Mouse (Mus musculus): Measurements from ENCODE around the gene Zeb2. TPM values are rescaled to one million over a fixed set of nuclear protein-coding genes. Genes with fewer than 3 reads are reported as not detected.

Zeb2 gene
- total and polyA plus RNA-seq, 3 experiments: 12.4 to 223 (median 162) TPM

GRCm38 (mm10) chr2:44998710-44999109 is 118.5 kb downstream of the Zeb2 start:
- no peak for DNase-seq

GRCm38 (mm10) chr2:44981646-44982045 is 135.5 kb downstream of the Zeb2 start:
- no peak for DNase-seq

- no peak for DNase-seq
Observed at GRCm38 (mm10) chr2:44979042-44979721, 138.0 kb downstream of the Zeb2 start.

GRCm38 (mm10) chr2:44978038-44978437 is 139.2 kb downstream of the Zeb2 start:
- DNase-seq: no peak

GRCm38 (mm10) chr2:44977556-44977955 is 139.6 kb downstream of the Zeb2 start:
- DNase-seq: no peak

- DNase-seq: no peak
Observed at GRCm38 (mm10) chr2:44977051-44977450, 140.1 kb downstream of the Zeb2 start.

GRCm38 (mm10) chr2:44976484-44976883 is 140.7 kb downstream of the Zeb2 start:
- no peak for DNase-seq

GRCm38 (mm10) chr2:44973828-44974227 is 143.4 kb downstream of the Zeb2 start:
- peak; percentile 40 for DNase-seq

GRCm38 (mm10) chr2:44970087-44970646 is 147.0 kb downstream of the Zeb2 start:
- no peak for DNase-seq

GRCm38 (mm10) chr2:44969640-44970039 is 147.6 kb downstream of the Zeb2 start:
- DNase-seq: no peak

GRCm38 (mm10) chr2:44969226-44969625 is 148.0 kb downstream of the Zeb2 start:
- peak; percentile 91 for DNase-seq

GRCm38 (mm10) chr2:44965834-44966555 is 151.2 kb downstream of the Zeb2 start:
- DNase-seq: no peak

GRCm38 (mm10) chr2:44962620-44963019 is 154.6 kb downstream of the Zeb2 start:
- DNase-seq: no peak

- no peak for DNase-seq
Observed at GRCm38 (mm10) chr2:44961192-44961591, 156.0 kb downstream of the Zeb2 start.

GRCm38 (mm10) chr2:44960561-44960960 is 156.6 kb downstream of the Zeb2 start:
- DNase-seq: no peak

GRCm38 (mm10) chr2:44957329-44957797 is 159.8 kb downstream of the Zeb2 start:
- DNase-seq: no peak

- peak; percentile 52 for DNase-seq
Observed at GRCm38 (mm10) chr2:44956232-44956631, 161.0 kb downstream of the Zeb2 start.

GRCm38 (mm10) chr2:44955506-44955905 is 161.7 kb downstream of the Zeb2 start:
- DNase-seq: no peak

GRCm38 (mm10) chr2:44954180-44954579 is 163.0 kb downstream of the Zeb2 start:
- no peak for DNase-seq

- DNase-seq: peak; percentile 79
Observed at GRCm38 (mm10) chr2:44952830-44953422, 164.3 kb downstream of the Zeb2 start.

GRCm38 (mm10) chr2:44951651-44952213 is 165.5 kb downstream of the Zeb2 start:
- DNase-seq: no peak

- DNase-seq: no peak
Observed at GRCm38 (mm10) chr2:44944689-44945088, 172.5 kb downstream of the Zeb2 start.
